Mouse (Mus musculus) heart, embryonic 11.5 days (tissue): Measurements from ENCODE around the gene Sec31b. TPM values are rescaled to one million over a fixed set of nuclear protein-coding genes. Genes with fewer than 3 reads are reported as not detected.

ENCODE experiments used
- ATAC-seq: fragments of 200-750 bp; cut with Nextera tagmentation; replicated peaks from 2 replicates; pipeline ENCODE4 v1.8.0; 2017; ENCODE audit warnings: moderate library complexity; ENCODE audit not compliant: insufficient number of reproducible peaks, low FRiP score, low TSS enrichment
- H3K27ac ChIP-seq: fragments of 300-500 bp; sonication (generic); 2 replicates; pipeline ENCODE4 v1.5.1; 2014; ENCODE audit warnings: mild to moderate bottlenecking, low read depth, low read length
- H3K27me3 ChIP-seq: fragments of 300-500 bp; sonication (generic); 2 replicates; pipeline ENCODE4 v1.6.1; 2014; ENCODE audit warnings: mild to moderate bottlenecking, low read length, mixed read lengths; ENCODE audit not compliant: control insufficient read depth, insufficient read depth
- H3K36me3 ChIP-seq: fragments of 300-500 bp; sonication (generic); 2 replicates; pipeline ENCODE4 v1.6.1; 2014; ENCODE audit warnings: mild to moderate bottlenecking, low read length, moderate library complexity, mixed read lengths; ENCODE audit not compliant: control insufficient read depth, insufficient read depth
- H3K4me1 ChIP-seq: fragments of 300-500 bp; sonication (generic); 2 replicates; pipeline ENCODE4 v1.6.1; 2014; ENCODE audit warnings: low read length; ENCODE audit not compliant: control insufficient read depth, insufficient read depth
- H3K4me2 ChIP-seq: fragments of 300-500 bp; sonication (generic); 2 replicates; pipeline ENCODE4 v1.6.1; 2014; ENCODE audit warnings: mild to moderate bottlenecking, moderate library complexity
- H3K4me3 ChIP-seq: fragments of 300-500 bp; sonication (generic); 2 replicates; pipeline ENCODE4 v1.5.1; 2014; ENCODE audit warnings: low read depth, low read length
- H3K9ac ChIP-seq: fragments of 300-500 bp; sonication (generic); 2 replicates; pipeline ENCODE4 v1.6.1; 2014; ENCODE audit warnings: mild to moderate bottlenecking, low read depth, low read length, moderate library complexity
- H3K9me3 ChIP-seq: fragments of 300-500 bp; sonication (generic); replicated peaks from 2 replicates; pipeline ENCODE4 v1.6.1; 2016; ENCODE audit warnings: low read length; ENCODE audit not compliant: control insufficient read depth
- WGBS: fragments of 180-500 bp; shearing (Covaris S2); extraction: QIAGEN DNeasy Blood & Tissue Kit; methylation state at CpG from one replicate; pipeline ENCODE4 v1.1.7; 2014; ENCODE audit not compliant: insufficient replicate concordance; 5-methylcytosine and 5-hydroxymethylcytosine counted together
- polyA plus RNA-seq: library from polyadenylated mRNA; unstranded; fragments of >200 nt; fragmentation: Nextera tagmentation; extraction: Ambion mirVana; gene quantifications from 2 replicates; pipeline ENCODE4 v1.2.1, GENCODE M21; 2014

Sec31b gene
- 1.1 and 1.2 TPM in 2 replicates for polyA plus RNA-seq

DNA sequence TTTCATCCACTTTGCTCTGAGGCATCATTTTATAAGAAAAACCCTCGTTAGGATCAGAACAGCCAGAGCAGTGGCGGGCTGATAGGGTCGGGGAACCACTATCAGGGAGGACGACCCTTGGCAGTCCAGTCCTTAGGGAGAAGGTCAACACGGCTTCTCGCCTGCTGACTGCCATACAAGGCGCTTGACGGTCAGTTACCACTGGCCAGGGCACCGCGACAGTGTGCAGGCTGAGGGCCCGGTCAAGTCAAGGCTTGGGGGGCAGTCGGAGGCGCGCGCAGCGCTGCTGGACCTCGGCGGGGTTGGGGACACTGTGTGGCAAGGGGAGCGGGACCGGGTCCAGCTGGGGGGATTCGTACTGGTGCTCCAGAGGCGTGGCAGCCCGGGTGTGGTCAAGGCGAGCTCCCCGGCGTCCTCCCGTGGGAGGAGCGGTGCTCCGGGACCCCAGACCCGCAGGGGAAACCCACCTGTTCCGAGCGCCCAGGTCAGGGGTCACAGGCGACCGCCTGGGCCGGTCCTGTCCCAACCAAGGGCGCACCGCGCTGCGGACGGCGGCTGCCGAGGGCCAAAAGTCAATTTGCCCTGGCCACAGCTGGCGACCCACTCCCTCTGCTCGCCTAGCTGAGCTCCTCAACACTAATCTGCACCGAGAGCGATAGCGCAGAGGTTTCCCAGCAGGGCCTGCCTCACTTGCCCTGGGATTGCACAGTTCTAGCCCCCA lies at the start of gene Sec31b:
Gene Sec31b, minus strand, starts transcription at position 544 of the 721 bp plus-strand sequence.
- under 1% methylated on average over 47 of the region's 47 CpGs for WGBS
- no peak within 1 kb of the TSS for H3K27ac ChIP-seq
- ATAC-seq = 0 out of 2 replicates have a peak, but pooled peaks have one; percentile 42

GRCm38 (mm10) chr19:44594180-44594579 lies 48.5 kb upstream of the Sec31b start:
- Histone ChIP-seq H3K4me3 (no peak overlapping the region), H3K27me3 (peaks cover 14% of the 10 kb centered on the region), H3K4me2 (no peak overlapping the region), H3K36me3 (no peaks in the 10 kb centered on the region), H3K9me3 (no peaks in the 10 kb centered on the region), H3K9ac (no peak overlapping the region), H3K27ac (no peak overlapping the region), H3K4me1 (no peaks in the 10 kb centered on the region)
- WGBS = 95% methylated on average over 14 of the region's 14 CpGs
- no peak for ATAC-seq

More for the DNA sequence above, at the start of gene Sec31b:
- peak within 1 kb of the TSS; percentile 86 for H3K4me2 ChIP-seq
- H3K27me3 ChIP-seq = 0 out of 2 replicates have a peak, but pooled peaks cover 3% of the 10 kb centered on the region
- H3K9me3 ChIP-seq = peaks cover 5% of the 10 kb centered on the region; the same call in 1 of the 2 replicates
- H3K4me1 ChIP-seq = no peaks in the 10 kb centered on the region; the same call in 1 of the 2 replicates
- peaks cover 22% of the 10 kb centered on the region for H3K36me3 ChIP-seq
- peak within 1 kb of the TSS; percentile 64 for H3K9ac ChIP-seq
- peak within 1 kb of the TSS; percentile 67 for H3K4me3 ChIP-seq

GRCm38 (mm10) chr19:44591638-44592037 lies 46.0 kb upstream of the Sec31b start:
- no peak overlapping the region for H3K9ac ChIP-seq
- H3K4me3 ChIP-seq = no peak overlapping the region
- H3K4me2 ChIP-seq = no peak overlapping the region
- no peaks in the 10 kb centered on the region for H3K9me3 ChIP-seq
- no peak for ATAC-seq
- no peak overlapping the region for H3K27ac ChIP-seq
- peaks cover 25% of the 10 kb centered on the region for H3K27me3 ChIP-seq
- H3K36me3 ChIP-seq = no peaks in the 10 kb centered on the region
- 76% methylated on average over 6 of the region's 6 CpGs for WGBS
- H3K4me1 ChIP-seq = no peaks in the 10 kb centered on the region

DNA sequence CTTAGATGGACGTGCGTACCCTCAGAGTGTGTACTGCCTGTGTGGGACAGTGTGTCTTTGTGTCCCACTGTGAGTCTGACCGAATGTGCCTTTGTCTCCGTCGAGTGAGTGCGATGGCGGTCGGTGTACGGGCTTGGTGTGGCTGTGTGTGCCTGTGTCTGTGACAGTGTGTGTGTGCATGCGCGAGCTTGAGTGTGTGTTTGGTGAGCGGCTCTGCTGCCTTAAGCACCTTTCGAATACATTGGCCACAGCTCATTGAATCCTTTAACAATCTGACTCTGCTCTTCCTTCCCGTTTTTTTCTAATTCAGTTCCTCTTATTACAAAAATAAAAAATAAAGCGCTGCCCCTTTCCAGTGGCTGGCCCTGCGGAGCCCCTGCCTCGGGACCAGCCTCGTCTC lies 45.3 kb upstream of the Sec31b start:
- peaks cover 30% of the 10 kb centered on the region for H3K27me3 ChIP-seq
- ATAC-seq = no peak
- no peaks in the 10 kb centered on the region for H3K9me3 ChIP-seq
- no peak overlapping the region for H3K27ac ChIP-seq
- H3K4me3 ChIP-seq = no peak overlapping the region
- H3K4me1 ChIP-seq = no peaks in the 10 kb centered on the region
- no peak overlapping the region for H3K9ac ChIP-seq
- H3K4me2 ChIP-seq = no peak overlapping the region
- WGBS = 82% methylated on average over 18 of the region's 18 CpGs
- H3K36me3 ChIP-seq = no peaks in the 10 kb centered on the region

- Histone ChIP-seq H3K4me3 (no peak overlapping the region), H3K9me3 (no peaks in the 10 kb centered on the region), H3K4me1 (no peaks in the 10 kb centered on the region), H3K36me3 (no peaks in the 10 kb centered on the region), H3K27me3 (peaks cover 42% of the 10 kb centered on the region), H3K4me2 (no peak overlapping the region), H3K27ac (no peak overlapping the region), H3K9ac (no peak overlapping the region)
- whole genome bisulfite sequencing = 33% methylated on average over 7 of the region's 7 CpGs
- no peak for ATAC-seq
These were observed 44.0 kb upstream of the Sec31b start for GRCm38 (mm10) chr19:44589591-44590223.

DNA sequence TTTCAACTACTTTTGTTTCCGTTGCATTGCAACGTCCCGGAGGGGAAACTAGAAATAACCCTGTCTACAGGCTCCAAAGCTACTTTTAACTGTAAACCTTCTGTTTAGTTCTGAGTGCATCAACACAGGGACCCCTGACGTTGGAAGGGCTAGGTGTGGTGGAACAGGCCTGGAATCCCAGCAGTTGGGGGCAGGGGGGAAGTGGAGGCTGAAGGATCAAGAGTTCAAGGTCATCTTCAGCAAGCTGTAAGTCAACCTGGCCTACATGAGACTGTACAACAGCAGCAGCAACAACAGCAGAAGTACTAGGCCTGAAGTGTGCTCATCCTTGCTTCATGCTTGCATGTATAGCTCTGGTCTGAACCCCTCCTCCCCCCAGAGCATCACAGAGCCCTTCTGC lies 42.4 kb upstream of the Sec31b start:
- Histone ChIP-seq H3K27me3 (peaks cover 55% of the 10 kb centered on the region), H3K9ac (no peak overlapping the region), H3K27ac (no peak overlapping the region), H3K4me2 (no peak overlapping the region), H3K36me3 (no peaks in the 10 kb centered on the region), H3K9me3 (no peaks in the 10 kb centered on the region), H3K4me3 (no peak overlapping the region), H3K4me1 (no peaks in the 10 kb centered on the region)
- WGBS = 36% methylated on average over 4 of the region's 4 CpGs
- ATAC-seq = no peak

- Histone ChIP-seq H3K9ac (no peak overlapping the region), H3K4me1 (no peaks in the 10 kb centered on the region), H3K9me3 (no peaks in the 10 kb centered on the region), H3K27me3 (peaks cover 40% of the 10 kb centered on the region), H3K4me3 (no peak overlapping the region), H3K27ac (no peak overlapping the region), H3K36me3 (no peaks in the 10 kb centered on the region), H3K4me2 (no peak overlapping the region)
- ATAC-seq = peak; percentile 47
- WGBS = 35% methylated on average over 9 of the region's 9 CpGs
These were observed 37.1 kb upstream of the Sec31b start for GRCm38 (mm10) chr19:44582638-44583309.

GRCm38 (mm10) chr19:44582103-44582502 lies 36.4 kb upstream of the Sec31b start:
- H3K27me3 ChIP-seq = peaks cover 35% of the 10 kb centered on the region
- no peaks in the 10 kb centered on the region for H3K36me3 ChIP-seq
- no peaks in the 10 kb centered on the region for H3K4me1 ChIP-seq
- no peaks in the 10 kb centered on the region for H3K9me3 ChIP-seq
- WGBS = 84% methylated on average over 10 of the region's 10 CpGs
- H3K9ac ChIP-seq = no peak overlapping the region
- no peak overlapping the region for H3K4me2 ChIP-seq
- H3K4me3 ChIP-seq = no peak overlapping the region
- no peak for ATAC-seq
- H3K27ac ChIP-seq = no peak overlapping the region
